Mouse (Mus musculus): ENCODE data around the gene H2-Q7.
"Not testable (repeated sequence)": the region's sequence is repeated elsewhere in the genome, so short reads cannot be mapped to it uniquely, and the experiment has no call there.

GRCm38 (mm10) chr17:35393864-35394800, 44.8 kb upstream of the H2-Q7 start:
- TF ChIP-seq USF1 (IDR thresholded peaks at IDR 0.05; ENCODE audit: low read depth, low read length); PAX5 (IDR thresholded peaks at IDR 0.05; ENCODE audit: low read length); JUN (IDR thresholded peaks at IDR 0.05; ENCODE audit: insufficient read depth, low read depth, low read length); BHLHE40 (IDR thresholded peaks at IDR 0.05; ENCODE audit: low read depth, low read length); RCOR1 (conservative IDR thresholded peaks at IDR 0.05; ENCODE audit: low read depth, low read length); GABPA (IDR thresholded peaks at IDR 0.05; ENCODE audit: insufficient replicate concordance, low read depth, low read length): not testable (repeated sequence)
- peak; percentile 41; the same call in 1 of the 2 replicates for TF ChIP-seq POLR2A (IDR thresholded peaks at IDR 0.05; ENCODE audit: low read depth, low read length)

All from CH12.LX (cell line).